Mouse (Mus musculus) forebrain, embryonic 15.5 days (tissue): ENCODE results near the gene Ablim1. TPM values are rescaled to one million over a fixed set of nuclear protein-coding genes. Genes with fewer than 3 reads are reported as not detected.
A peak's percentile ranks its signal among the peaks of the same experiment; 100 is the strongest.

Experiments
- ATAC-seq: fragments of 200-750 bp; cut with Nextera tagmentation; replicated peaks from 2 replicates; pipeline ENCODE4 v1.8.0; 2017; ENCODE audit warnings: mild to moderate bottlenecking, moderate TSS enrichment, moderate library complexity
- H3K27ac ChIP-seq: fragments of 300-500 bp; sonication (generic); replicated peaks from 2 replicates; pipeline ENCODE4 v1.5.1; 2015; ENCODE audit warnings: mild to moderate bottlenecking, inconsistent platforms
- H3K27me3 ChIP-seq: fragments of 300-500 bp; sonication (generic); 2 replicates; pipeline ENCODE4 v1.6.1; 2015; ENCODE audit warnings: inconsistent platforms
- H3K36me3 ChIP-seq: fragments of 300-500 bp; sonication (generic); 2 replicates; pipeline ENCODE4 v1.6.1; 2015; ENCODE audit warnings: mild to moderate bottlenecking, inconsistent platforms
- H3K4me1 ChIP-seq: fragments of 300-500 bp; sonication (generic); 2 replicates; pipeline ENCODE4 v1.6.1; 2015; ENCODE audit warnings: inconsistent platforms
- H3K4me2 ChIP-seq: fragments of 300-500 bp; sonication (generic); replicated peaks from 2 replicates; pipeline ENCODE4 v1.6.1; 2015; ENCODE audit warnings: mild to moderate bottlenecking, inconsistent platforms
- H3K4me3 ChIP-seq: fragments of 300-500 bp; sonication (generic); 2 replicates; pipeline ENCODE4 v1.5.1; 2015; ENCODE audit warnings: mild to moderate bottlenecking, inconsistent platforms
- H3K9ac ChIP-seq: fragments of 300-500 bp; sonication (generic); replicated peaks from 2 replicates; pipeline ENCODE4 v1.6.1; 2015; ENCODE audit warnings: mild to moderate bottlenecking, inconsistent platforms
- H3K9me3 ChIP-seq: fragments of 300-500 bp; sonication (generic); 2 replicates; pipeline ENCODE4 v1.6.1; 2016; ENCODE audit warnings: inconsistent platforms
- WGBS: fragments of 180-500 bp; shearing (Covaris S2); methylation state at CpG from one replicate; pipeline ENCODE4 v1.1.7; 2015; ENCODE audit warnings: mixed read lengths; 5-methylcytosine and 5-hydroxymethylcytosine counted together
- polyA plus RNA-seq: library from polyadenylated mRNA; unstranded; fragments of >200 nt; fragmentation: Nextera tagmentation; extraction: Ambion mirVana; gene quantifications from 2 replicates; pipeline ENCODE4 v1.2.1, GENCODE M21; 2015

Gene Ablim1
- polyA plus RNA-seq, 1 experiment from 2014 or later, result 37.8 TPM

DNA sequence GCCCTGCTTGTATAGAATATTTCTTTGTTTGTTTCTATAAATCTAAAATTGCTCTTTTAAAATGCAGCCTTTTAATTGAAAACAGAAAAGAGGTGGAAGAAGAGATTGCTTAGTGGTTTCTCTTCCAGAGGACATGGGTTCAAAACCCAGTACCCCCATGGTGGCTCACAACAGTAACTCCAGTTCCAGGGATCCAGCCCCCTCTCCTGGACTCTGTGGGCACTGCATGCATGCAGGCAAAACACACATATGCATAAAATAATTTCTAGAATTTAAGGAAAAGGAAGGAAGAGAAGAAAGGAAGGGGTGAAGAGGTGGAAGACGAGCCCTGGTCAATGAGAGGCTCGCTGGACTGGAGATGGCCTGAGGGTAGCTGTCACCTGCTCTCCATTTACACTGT, 145.2 kb downstream of the Ablim1 start:
- Histone ChIP-seq H3K9ac (no peak overlapping the region), H3K27ac (no peak overlapping the region), H3K4me1 (no peaks in the 10 kb centered on the region), H3K4me2 (no peak overlapping the region), H3K36me3 (no peaks in the 10 kb centered on the region), H3K27me3 (no peaks in the 10 kb centered on the region), H3K9me3 (no peaks in the 10 kb centered on the region), H3K4me3 (no peak overlapping the region)
- WGBS, result 86% methylated on average over 2 of the region's 2 CpGs
- ATAC-seq, result no peak

DNA sequence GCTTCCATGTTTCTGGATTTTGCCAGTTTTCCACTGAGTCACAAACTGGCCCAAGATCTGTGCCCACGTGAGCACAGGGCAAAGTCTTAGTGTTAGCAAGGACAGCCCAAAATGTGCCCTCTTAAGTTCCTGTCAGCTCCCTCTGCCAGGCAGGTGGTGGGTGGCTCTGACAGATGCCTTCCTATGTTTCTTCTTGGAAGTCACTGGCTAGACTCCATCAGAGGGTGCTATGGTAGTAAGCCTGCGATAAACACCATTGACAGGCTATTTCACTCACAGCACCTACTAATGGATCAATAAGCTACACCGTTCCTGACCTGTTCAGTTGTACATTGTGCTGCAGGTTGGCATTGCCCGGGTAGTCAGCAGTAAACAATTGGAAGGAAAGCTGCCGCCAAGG, 147.0 kb downstream of the Ablim1 start:
- no peak overlapping the region for H3K4me2 ChIP-seq
- H3K27me3 ChIP-seq, result no peaks in the 10 kb centered on the region
- H3K4me3 ChIP-seq, result no peak overlapping the region
- H3K36me3 ChIP-seq, result no peaks in the 10 kb centered on the region
- H3K9ac ChIP-seq, result no peak overlapping the region
- H3K9me3 ChIP-seq, result no peaks in the 10 kb centered on the region
- 78% methylated on average over 5 of the region's 5 CpGs for WGBS
- H3K4me1 ChIP-seq, result peaks cover 3% of the 10 kb centered on the region; the same call in 1 of the 2 replicates
- no peak overlapping the region for H3K27ac ChIP-seq
- no peak for ATAC-seq

DNA sequence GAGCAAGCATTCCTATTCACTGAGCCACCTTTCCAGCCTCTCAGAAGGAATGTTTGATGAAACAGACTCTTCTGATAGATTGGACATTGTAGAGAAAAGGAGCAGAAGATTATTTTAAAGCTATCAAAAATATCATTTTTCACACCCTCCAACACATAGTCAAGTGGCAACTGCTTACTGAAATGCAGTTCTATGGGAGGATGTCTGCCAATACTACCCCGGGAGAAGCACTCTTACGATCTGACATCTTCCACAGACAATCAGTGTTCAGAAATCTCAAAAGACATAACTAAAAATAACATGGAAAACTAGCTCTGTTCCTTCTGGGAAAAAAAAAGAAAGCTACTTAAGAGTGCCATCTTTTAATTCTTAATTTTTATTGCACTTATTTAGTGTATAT, 149.8 kb downstream of the Ablim1 start:
- ATAC-seq, result no peak
- no peaks in the 10 kb centered on the region for H3K9me3 ChIP-seq
- no peak overlapping the region for H3K4me3 ChIP-seq
- no peak overlapping the region for H3K9ac ChIP-seq
- no peaks in the 10 kb centered on the region for H3K36me3 ChIP-seq
- 67% methylated on average over 2 of the region's 2 CpGs for WGBS
- peak overlapping the region; percentile 33 for H3K27ac ChIP-seq
- H3K4me2 ChIP-seq, result no peak overlapping the region
- H3K27me3 ChIP-seq, result no peaks in the 10 kb centered on the region
- H3K4me1 ChIP-seq, result peaks cover 7% of the 10 kb centered on the region; the same call in 1 of the 2 replicates

DNA sequence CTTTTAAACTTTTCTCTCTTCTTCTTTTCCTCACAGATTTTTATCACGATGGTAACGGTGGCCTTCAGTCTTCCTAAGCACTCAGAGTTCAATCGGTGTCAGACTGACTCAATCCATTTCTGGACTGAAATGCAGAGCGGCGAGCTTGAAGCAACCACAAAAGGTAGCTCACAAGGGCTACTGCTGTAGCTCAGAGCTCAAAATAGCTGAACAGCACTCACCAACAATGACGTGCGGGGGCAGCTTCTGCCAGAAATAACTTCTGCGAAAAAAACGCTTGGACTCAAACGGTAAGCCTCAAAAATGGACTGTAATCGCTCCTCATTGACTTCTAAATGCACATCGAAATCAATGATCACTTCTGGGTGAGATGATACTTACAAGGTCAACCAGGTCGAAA, 151.4 kb downstream of the Ablim1 start:
- 84% methylated on average over 13 of the region's 13 CpGs for WGBS
- H3K36me3 ChIP-seq, result no peaks in the 10 kb centered on the region
- no peaks in the 10 kb centered on the region for H3K9me3 ChIP-seq
- no peak overlapping the region for H3K27ac ChIP-seq
- no peak overlapping the region for H3K9ac ChIP-seq
- ATAC-seq, result no peak
- no peak overlapping the region for H3K4me2 ChIP-seq
- H3K4me1 ChIP-seq, result peaks cover 7% of the 10 kb centered on the region; the same call in 1 of the 2 replicates
- no peaks in the 10 kb centered on the region for H3K27me3 ChIP-seq
- H3K4me3 ChIP-seq, result no peak overlapping the region

DNA sequence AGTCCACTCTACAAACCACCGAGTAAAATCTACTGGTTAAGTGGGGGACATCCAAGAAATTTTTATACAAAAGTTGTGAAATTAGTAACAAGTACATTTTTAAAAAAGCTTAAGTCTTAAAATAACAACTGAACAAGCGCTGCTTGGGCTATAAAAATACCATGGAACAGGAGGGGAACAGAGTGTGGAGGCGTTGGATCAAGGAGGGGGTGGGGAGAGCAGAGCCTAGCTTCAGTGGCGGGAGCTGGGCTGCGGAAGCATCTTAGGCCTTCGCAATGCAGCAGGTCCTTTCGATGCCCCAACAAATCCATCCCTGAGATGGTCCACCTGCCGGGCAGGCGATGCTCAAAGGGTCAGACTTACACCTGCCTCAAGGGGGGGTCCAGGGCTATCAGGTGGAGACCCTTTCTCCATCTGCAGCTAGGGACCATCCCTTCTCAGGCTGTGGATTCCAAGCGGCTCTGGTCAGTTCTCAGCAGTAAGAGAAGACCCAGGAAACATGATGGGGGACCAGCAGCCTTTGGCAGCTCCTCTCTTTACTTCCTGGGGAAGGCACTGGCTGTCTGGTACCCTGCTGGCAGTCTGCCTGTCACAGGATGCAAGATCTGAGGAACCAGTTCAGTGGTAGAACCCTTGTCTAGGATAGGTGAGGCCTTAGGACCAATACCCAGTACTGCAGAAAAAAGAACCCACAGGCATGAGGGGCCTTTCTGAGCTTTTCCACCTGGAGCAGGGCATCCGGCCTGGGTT, 152.6 kb downstream of the Ablim1 start:
- no peak overlapping the region for H3K4me3 ChIP-seq
- H3K36me3 ChIP-seq, result no peaks in the 10 kb centered on the region
- no peak for ATAC-seq
- H3K4me1 ChIP-seq, result peaks cover 7% of the 10 kb centered on the region; the same call in 1 of the 2 replicates
- peak overlapping the region; percentile 67 for H3K27ac ChIP-seq
- no peaks in the 10 kb centered on the region for H3K9me3 ChIP-seq
- no peak overlapping the region for H3K4me2 ChIP-seq
- H3K27me3 ChIP-seq, result no peaks in the 10 kb centered on the region
- no peak overlapping the region for H3K9ac ChIP-seq
- WGBS, result 76% methylated on average over 11 of the region's 11 CpGs

DNA sequence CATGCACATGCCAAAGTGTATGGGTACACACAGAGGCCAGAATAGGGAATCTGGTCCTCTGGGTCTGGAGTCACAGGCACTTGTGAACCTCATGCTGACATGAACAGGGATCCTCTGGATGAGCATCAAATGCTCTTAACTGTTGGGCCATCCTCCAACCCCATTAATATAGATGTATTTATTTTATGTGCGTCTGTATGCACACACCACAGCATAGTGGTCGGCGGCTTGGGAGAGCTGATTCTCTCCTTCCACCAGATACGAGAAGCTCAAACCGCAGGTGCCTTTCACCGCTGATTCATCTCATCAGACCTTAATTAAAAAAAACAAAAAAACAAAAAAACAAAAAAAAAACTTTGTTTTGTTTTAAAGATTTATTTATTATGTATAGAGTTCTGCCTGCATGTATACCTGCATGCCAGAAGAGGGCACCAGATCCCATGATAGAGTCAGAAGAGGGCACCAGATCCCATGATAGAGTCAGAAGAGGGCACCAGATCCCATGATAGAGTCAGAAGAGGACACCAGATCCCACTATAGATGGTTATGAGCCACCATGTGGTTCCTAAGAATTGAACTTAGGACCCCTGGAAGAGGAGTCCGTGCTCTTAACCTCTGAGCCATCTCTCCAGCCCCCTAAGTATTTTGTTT, 153.6 kb downstream of the Ablim1 start:
- Histone ChIP-seq H3K4me3 (no peak overlapping the region), H3K27ac (peak overlapping the region; percentile 67), H3K36me3 (no peaks in the 10 kb centered on the region), H3K27me3 (no peaks in the 10 kb centered on the region), H3K9me3 (no peaks in the 10 kb centered on the region), H3K4me1 (peaks cover 7% of the 10 kb centered on the region; the same call in 1 of the 2 replicates), H3K9ac (no peak overlapping the region), H3K4me2 (no peak overlapping the region)
- 66% methylated on average over 7 of the region's 7 CpGs for WGBS
- peak; percentile 75 for ATAC-seq

DNA sequence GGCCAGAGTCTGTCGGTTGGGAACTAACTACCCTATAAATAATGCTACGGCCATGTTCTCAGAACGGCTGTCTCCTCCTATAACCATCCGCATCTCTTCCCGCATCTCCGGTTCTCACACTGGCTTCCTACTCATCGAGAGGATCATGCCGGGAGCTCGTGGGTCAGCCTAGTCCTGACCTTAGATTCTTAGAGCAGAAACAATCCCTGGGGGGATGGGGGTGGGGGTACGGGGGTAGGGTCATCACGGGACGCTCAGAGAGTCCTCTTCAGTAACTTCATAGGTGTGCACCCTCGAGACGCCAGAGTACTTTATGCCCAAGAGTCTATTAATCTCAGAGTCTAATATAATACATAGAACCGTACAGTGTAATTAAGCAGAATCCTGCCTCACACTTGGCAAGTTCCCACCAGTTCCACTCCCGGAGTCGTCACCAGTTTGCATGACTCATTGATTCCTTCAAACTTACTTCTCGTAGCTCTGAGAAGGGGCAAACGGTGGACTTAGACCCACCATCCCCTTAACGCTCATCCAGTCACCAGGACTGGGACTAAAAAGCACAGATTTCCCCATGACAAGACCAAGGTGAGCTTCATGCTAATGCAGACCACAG, 156.9 kb downstream of the Ablim1 start:
- WGBS, result 81% methylated on average over 20 of the region's 20 CpGs
- H3K4me2 ChIP-seq, result no peak overlapping the region
- H3K9me3 ChIP-seq, result no peaks in the 10 kb centered on the region
- no peaks in the 10 kb centered on the region for H3K27me3 ChIP-seq
- H3K4me1 ChIP-seq, result peaks cover 12% of the 10 kb centered on the region
- no peak for ATAC-seq
- H3K4me3 ChIP-seq, result no peak overlapping the region
- no peak overlapping the region for H3K27ac ChIP-seq
- no peaks in the 10 kb centered on the region for H3K36me3 ChIP-seq
- no peak overlapping the region for H3K9ac ChIP-seq

DNA sequence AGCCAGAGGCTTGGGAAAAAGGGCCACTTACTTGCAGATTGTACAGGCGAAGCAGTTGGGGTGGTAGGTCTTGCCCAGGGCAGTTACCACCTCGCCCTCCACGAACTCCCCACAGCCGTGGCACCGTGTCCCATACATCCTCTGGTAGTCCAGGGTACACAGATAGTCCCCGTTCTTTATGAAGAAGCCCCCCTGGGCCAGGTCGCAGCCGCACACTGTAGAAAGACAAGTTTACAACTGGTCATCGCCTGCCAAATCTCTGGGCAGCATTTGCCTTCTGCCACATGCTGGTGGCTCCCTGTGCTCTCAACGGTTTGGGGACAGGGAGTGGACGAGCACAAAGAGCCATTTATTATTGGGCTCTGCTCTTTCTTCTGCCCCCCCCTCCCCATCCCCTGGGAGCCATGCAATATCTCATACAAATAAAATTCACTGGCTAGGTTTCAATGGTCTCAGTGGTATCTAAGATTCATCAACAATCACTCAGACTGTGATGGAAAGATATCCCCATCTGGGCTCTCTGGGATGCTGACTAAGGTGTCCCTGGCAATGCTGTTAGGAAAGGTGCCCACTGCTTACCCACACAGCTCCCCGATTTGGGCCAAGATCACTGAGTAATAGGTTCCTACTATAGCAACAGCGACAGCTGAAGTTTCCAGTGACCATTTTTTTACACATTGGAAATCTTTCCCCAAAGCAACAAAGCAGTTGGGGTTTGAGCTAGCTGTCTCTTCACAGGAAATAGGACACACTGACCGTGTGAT, 159.4 kb downstream of the Ablim1 start:
- H3K27ac ChIP-seq, result no peak overlapping the region
- H3K9me3 ChIP-seq, result no peaks in the 10 kb centered on the region
- no peaks in the 10 kb centered on the region for H3K36me3 ChIP-seq
- H3K4me2 ChIP-seq, result no peak overlapping the region
- peaks cover 20% of the 10 kb centered on the region for H3K4me1 ChIP-seq
- no peak for ATAC-seq
- 82% methylated on average over 14 of the region's 14 CpGs for WGBS
- H3K4me3 ChIP-seq, result no peak overlapping the region
- no peak overlapping the region for H3K9ac ChIP-seq
- H3K27me3 ChIP-seq, result no peaks in the 10 kb centered on the region

DNA sequence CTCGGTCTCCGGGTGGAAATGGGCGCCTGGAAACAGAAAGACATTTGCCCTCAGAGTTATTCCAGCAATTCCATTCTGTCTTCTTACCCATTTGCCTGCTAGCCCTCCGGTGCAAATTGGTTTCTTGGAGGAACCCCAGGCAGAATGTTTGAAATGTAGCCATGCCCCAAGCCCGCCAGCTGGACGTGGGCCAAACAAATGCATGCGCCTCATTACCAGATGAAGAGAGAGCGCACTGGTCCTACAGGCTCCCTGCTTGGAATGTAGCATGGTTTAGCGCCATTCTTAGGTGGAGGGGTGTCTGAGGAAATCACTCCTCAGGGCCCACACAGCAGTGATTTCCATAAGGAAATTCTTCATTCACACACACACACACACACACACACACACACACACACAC, 162.4 kb downstream of the Ablim1 start:
- peaks cover 22% of the 10 kb centered on the region for H3K4me1 ChIP-seq
- no peaks in the 10 kb centered on the region for H3K36me3 ChIP-seq
- no peak overlapping the region for H3K4me3 ChIP-seq
- no peaks in the 10 kb centered on the region for H3K27me3 ChIP-seq
- peak overlapping the region; percentile 77 for H3K27ac ChIP-seq
- H3K9ac ChIP-seq, result no peak overlapping the region
- H3K4me2 ChIP-seq, result peak overlapping the region; percentile 7; the same call in 1 of the 2 replicates
- ATAC-seq, result peak; percentile 72
- H3K9me3 ChIP-seq, result no peaks in the 10 kb centered on the region
- WGBS, result 14% methylated on average over 9 of the region's 9 CpGs

DNA sequence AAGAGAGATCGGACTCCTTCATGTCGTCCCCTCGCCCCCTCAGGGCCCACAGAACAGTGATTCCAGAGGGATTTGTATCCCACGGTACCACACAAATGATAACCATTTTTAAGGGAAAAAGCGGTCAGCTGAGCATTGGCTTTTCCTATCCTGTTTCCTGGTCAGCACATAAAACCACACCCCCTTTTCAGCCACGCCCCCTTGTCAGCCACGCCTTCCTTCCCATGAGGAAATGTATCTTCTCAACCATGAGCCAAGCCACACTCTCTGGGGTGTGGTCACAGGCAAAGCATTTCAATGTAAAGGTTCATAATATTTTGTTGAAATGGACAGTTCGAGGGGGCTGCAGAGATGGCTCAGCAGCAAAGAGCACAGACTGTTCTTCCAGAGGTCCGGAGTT, 163.2 kb downstream of the Ablim1 start:
- no peaks in the 10 kb centered on the region for H3K36me3 ChIP-seq
- peaks cover 22% of the 10 kb centered on the region for H3K4me1 ChIP-seq
- H3K4me2 ChIP-seq, result no peak overlapping the region
- no peak overlapping the region for H3K9ac ChIP-seq
- ATAC-seq, result no peak
- H3K27ac ChIP-seq, result peak overlapping the region; percentile 77; the same call in 1 of the 2 replicates
- H3K27me3 ChIP-seq, result no peaks in the 10 kb centered on the region
- WGBS, result 89% methylated on average over 9 of the region's 9 CpGs
- no peak overlapping the region for H3K4me3 ChIP-seq
- H3K9me3 ChIP-seq, result no peaks in the 10 kb centered on the region

DNA sequence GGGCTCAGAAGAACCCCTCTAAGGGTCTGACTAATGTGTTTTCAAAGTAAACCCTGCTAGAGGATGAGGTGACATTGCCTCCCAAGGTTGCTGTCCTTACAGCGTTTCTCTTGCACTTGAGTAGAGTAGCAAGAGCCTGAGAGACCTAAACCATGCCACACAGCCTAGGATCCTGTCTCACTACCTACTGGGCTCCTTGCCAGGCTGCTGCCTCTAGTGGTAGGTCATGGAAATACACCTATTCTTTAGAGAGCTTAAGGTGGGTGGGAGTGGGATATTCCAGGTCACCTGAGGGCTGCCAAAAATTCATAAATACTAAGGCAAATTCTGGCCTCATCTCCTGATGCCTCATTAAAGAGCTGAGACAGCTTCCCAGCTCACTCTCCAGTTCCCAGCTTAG, 164.4 kb downstream of the Ablim1 start:
- no peak overlapping the region for H3K4me2 ChIP-seq
- 76% methylated on average over 1 of the region's 1 CpGs for WGBS
- ATAC-seq, result no peak
- no peaks in the 10 kb centered on the region for H3K9me3 ChIP-seq
- no peak overlapping the region for H3K4me3 ChIP-seq
- H3K27ac ChIP-seq, result no peak overlapping the region
- no peaks in the 10 kb centered on the region for H3K36me3 ChIP-seq
- H3K27me3 ChIP-seq, result no peaks in the 10 kb centered on the region
- peaks cover 17% of the 10 kb centered on the region for H3K4me1 ChIP-seq
- no peak overlapping the region for H3K9ac ChIP-seq

DNA sequence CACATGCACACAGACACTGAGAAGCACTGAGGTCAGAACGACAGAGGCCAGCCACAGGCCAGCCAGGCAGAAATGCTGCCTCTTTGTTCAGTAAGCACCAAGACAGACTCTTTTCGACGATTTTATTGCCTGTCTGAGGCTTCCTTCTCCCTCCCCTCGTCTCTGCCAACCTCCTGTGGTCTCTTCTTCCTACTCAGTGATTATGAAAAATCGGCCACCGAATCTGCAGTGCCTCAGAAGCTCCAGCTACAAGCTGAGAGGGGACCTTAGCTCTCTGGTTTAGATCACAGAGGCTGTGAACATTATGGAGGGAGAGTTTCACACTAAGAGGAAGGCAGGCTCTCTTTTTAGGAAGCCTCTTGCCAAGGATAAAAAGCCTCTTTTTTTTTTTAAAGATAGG, 167.0 kb downstream of the Ablim1 start:
- peaks cover 15% of the 10 kb centered on the region for H3K4me1 ChIP-seq
- H3K9ac ChIP-seq, result no peak overlapping the region
- WGBS, result 37% methylated on average over 6 of the region's 6 CpGs
- no peak overlapping the region for H3K4me2 ChIP-seq
- H3K27me3 ChIP-seq, result no peaks in the 10 kb centered on the region
- H3K36me3 ChIP-seq, result no peaks in the 10 kb centered on the region
- H3K4me3 ChIP-seq, result no peak overlapping the region
- no peak for ATAC-seq
- peak overlapping the region; percentile 65 for H3K27ac ChIP-seq
- no peaks in the 10 kb centered on the region for H3K9me3 ChIP-seq
